Mouse (Mus musculus) liver, adult 2 months (tissue): ENCODE data around the gene Cnot6l.

Experiments
- CTCF ChIP-seq: fragments of 200-500 bp; IDR thresholded peaks from 2 replicates; pipeline ENCODE4 v1.5.1; 2011; ENCODE audit warnings: low read depth, low read length, control low read depth
- POLR2A ChIP-seq: fragments of 200-500 bp; IDR thresholded peaks from 2 replicates; pipeline ENCODE4 v1.6.1; 2011; ENCODE audit warnings: low read length, control low read depth; ENCODE audit not compliant: insufficient read depth; ENCODE audit errors: extremely low read depth

- no peak for TF ChIP-seq CTCF
- no peak for TF ChIP-seq POLR2A
Measured at GRCm38 (mm10) chr5:96208543-96208942, 44.6 kb upstream of the Cnot6l start.
